ENCODE assay signal across 8 mouse cellular contexts in genomic region chr7:79362208-79362607, GRCm38 (mm10). TPM values are rescaled to one million over a fixed set of nuclear protein-coding genes. Genes with fewer than 3 reads are reported as not detected.
DNase-seq lines count a peak whose midpoint lies in the region; ATAC-seq and TF ChIP-seq lines count a peak whose summit lies in the region.
"Had no signal": no experiment of that assay in that cellular context is flagged by ENCODE, and none has a peak within 500 bp of the region (broad histone marks: within the 10 kb centered on the region; RNA-seq: fewer than 3 reads in every experiment).

No protein-coding gene starts in this region.

- TF ChIP-seq EP300 in heart, adult 2 months (IDR thresholded peaks at IDR 0.05; ENCODE audit: insufficient read depth, low read depth, low read length): no peak

- TF ChIP-seq CTCF in heart, adult 2 months (IDR thresholded peaks at IDR 0.05): no peak

- no peaks in the 10 kb centered on the region for H3K4me1 ChIP-seq in neural tube, embryonic 11.5 days (ENCODE audit: control insufficient read depth, insufficient read depth, low read length)
- peaks cover 12% of the 10 kb centered on the region for H3K4me1 ChIP-seq in forebrain, embryonic 16.5 days (replicated peaks; ENCODE audit: control insufficient read depth, insufficient read depth, low read length)
- H3K4me1 ChIP-seq in heart, adult 2 months (ENCODE audit: control insufficient read depth, insufficient read depth, low read length): peaks cover 13% of the 10 kb centered on the region

- no peak overlapping the region for H3K9ac ChIP-seq in neural tube, embryonic 11.5 days (ENCODE audit: low read length)
- no peak overlapping the region for H3K9ac ChIP-seq in forebrain, embryonic 16.5 days (replicated peaks; ENCODE audit: low read depth, low read length)
- no peak overlapping the region for H3K9ac ChIP-seq in heart, adult 2 months (ENCODE audit: low read depth, low read length)

- H3K27ac ChIP-seq in neural tube, embryonic 11.5 days (ENCODE audit: low read depth, low read length): peak overlapping the region; percentile 35; the same call in 1 of the 2 replicates
- peak overlapping the region; percentile 81 for H3K27ac ChIP-seq in forebrain, embryonic 16.5 days (ENCODE audit: low read length)
- H3K27ac ChIP-seq in heart, adult 2 months: no peak overlapping the region

- peaks cover 4% of the 10 kb centered on the region; the same call in 1 of the 2 replicates for H3K36me3 ChIP-seq in neural tube, embryonic 11.5 days (ENCODE audit: control insufficient read depth, insufficient read depth, low read length)
- H3K36me3 ChIP-seq in forebrain, embryonic 16.5 days (ENCODE audit: control insufficient read depth, insufficient read depth): peaks cover 22% of the 10 kb centered on the region
- H3K36me3 ChIP-seq in heart, adult 2 months (ENCODE audit: control insufficient read depth, insufficient read depth, low read length): no peaks in the 10 kb centered on the region

- no peaks in the 10 kb centered on the region for H3K9me3 ChIP-seq in neural tube, embryonic 11.5 days (ENCODE audit: control insufficient read depth, low read length)
- no peaks in the 10 kb centered on the region for H3K9me3 ChIP-seq in forebrain, embryonic 16.5 days (ENCODE audit: control insufficient read depth, low read length)

- peak; percentile 31 for DNase-seq in neural tube, embryonic 11.5 days (ENCODE audit: low spot score)
- no peak for DNase-seq in neural tube, embryonic 10.5 days (ENCODE audit: extremely low spot score, low spot score)
- peak; percentile 67 to 72 for DNase-seq in layer of hippocampus, postnatal 10 days (ENCODE audit: low spot score in 2 of 2)
- DNase-seq in right cerebral cortex, postnatal 25 days: peak; percentile 40
- DNase-seq in heart, adult 2 months: no peak
- no peak for DNase-seq in spleen, postnatal 4 days (ENCODE audit: low spot score in 2 of 2)

- no peak for TF ChIP-seq POLR2A in heart, adult 2 months (IDR thresholded peaks at IDR 0.05; ENCODE audit: insufficient read depth, low read depth, low read length)

- H3K79me2 ChIP-seq in heart, adult 2 months (replicated peaks; ENCODE audit: control insufficient read depth, insufficient read depth, low read length): no peaks in the 10 kb centered on the region

- no peak overlapping the region for H3K4me3 ChIP-seq in neural tube, embryonic 11.5 days (ENCODE audit: low read depth, low read length)
- H3K4me3 ChIP-seq in forebrain, embryonic 16.5 days (replicated peaks; ENCODE audit: low read length): no peak overlapping the region
- no peak overlapping the region for H3K4me3 ChIP-seq in heart, adult 2 months

- H3K4me2 ChIP-seq in neural tube, embryonic 11.5 days (ENCODE audit: low read depth): no peak overlapping the region
- no peak overlapping the region for H3K4me2 ChIP-seq in forebrain, embryonic 16.5 days (ENCODE audit: low read length)

- 75% methylated on average over 8 of the region's 8 CpGs for WGBS in neural tube, embryonic 11.5 days
- WGBS in forebrain, embryonic 16.5 days: 24% methylated on average over 8 of the region's 8 CpGs
- WGBS in heart, adult 2 months: 80% methylated on average over 8 of the region's 8 CpGs

- no peaks in the 10 kb centered on the region for H3K27me3 ChIP-seq in neural tube, embryonic 11.5 days (ENCODE audit: control insufficient read depth, insufficient read depth, low read length)
- no peaks in the 10 kb centered on the region for H3K27me3 ChIP-seq in forebrain, embryonic 16.5 days (replicated peaks; ENCODE audit: control insufficient read depth, insufficient read depth, low read length)
- H3K27me3 ChIP-seq in heart, adult 2 months (ENCODE audit: control insufficient read depth, insufficient read depth, low read length): no peaks in the 10 kb centered on the region

- intact Hi-C loops in heart, adult 2 months (cut with DNase I): no loop called here

- peak; percentile 75 for ATAC-seq in neural tube, embryonic 11.5 days (ENCODE audit: insufficient read depth, low FRiP score, low TSS enrichment)
- ATAC-seq in forebrain, embryonic 16.5 days: peak; percentile 90

RNA-seq across cellular contexts. Expression of gene Rlbp1, which starts 24.6 kb away (rescaled TPM):
- 0.50 and 1.1 TPM in 2 replicates for polyA plus RNA-seq in neural tube, embryonic 11.5 days (2014; fragmentation: Nextera tagmentation; extraction: Ambion mirVana)
- 71.6 and 94.9 TPM in 2 replicates for polyA plus RNA-seq in forebrain, embryonic 16.5 days (2015; fragmentation: Nextera tagmentation; extraction: Ambion mirVana)
- 10 to 100 TPM; 22.4 to 32.9 TPM for total RNA-seq in layer of hippocampus, postnatal 10 days (2021)
- not detected for total RNA-seq in heart, adult 2 months (2021)
- not detected in 2 replicates for polyA plus RNA-seq in heart, adult 2 months (2012; rRNA removed)
- total RNA-seq: liver, adult 2 months had no signal
- polyA plus RNA-seq: liver, adult 2 months had no signal

RNA-seq across cellular contexts. Expression of gene Fanci, which starts 29.5 kb away (rescaled TPM):
- polyA plus RNA-seq in neural tube, embryonic 11.5 days (2014; fragmentation: Nextera tagmentation; extraction: Ambion mirVana): 16.5 and 16.6 TPM in 2 replicates
- polyA plus RNA-seq in forebrain, embryonic 16.5 days (2015; fragmentation: Nextera tagmentation; extraction: Ambion mirVana): 6.6 and 6.9 TPM in 2 replicates
- total RNA-seq in layer of hippocampus, postnatal 10 days (2021): 1 to 10 TPM; 1.0 to 1.9 TPM
- total RNA-seq in heart, adult 2 months (2021): under 1 TPM; 0.08 to 0.34 TPM
- polyA plus RNA-seq in heart, adult 2 months (2012; rRNA removed): 0.23 and 0.56 TPM in 2 replicates

Comparison
In these comparisons a context has a peak if more than half of its experiments do, and no peak if none do; other contexts are left out.
1. DNase-seq: peak in neural tube, embryonic 11.5 days (single experiment), layer of hippocampus, postnatal 10 days (2 of 2) and right cerebral cortex, postnatal 25 days (single experiment); none in neural tube, embryonic 10.5 days (single experiment), heart, adult 2 months (0 of 2) and spleen, postnatal 4 days (0 of 2).
2. RNA of gene Rlbp1, which starts 24.6 kb away (polyA plus RNA-seq): 71.6 to 94.9 TPM in forebrain, embryonic 16.5 days; 0.50 to 1.1 TPM in neural tube, embryonic 11.5 days and not detected in heart, adult 2 months; every median in the first group is over 10 times any median in the second.